Mouse (Mus musculus): Measurements from ENCODE around the gene Ankrd44.

Gene Ankrd44

DNA sequence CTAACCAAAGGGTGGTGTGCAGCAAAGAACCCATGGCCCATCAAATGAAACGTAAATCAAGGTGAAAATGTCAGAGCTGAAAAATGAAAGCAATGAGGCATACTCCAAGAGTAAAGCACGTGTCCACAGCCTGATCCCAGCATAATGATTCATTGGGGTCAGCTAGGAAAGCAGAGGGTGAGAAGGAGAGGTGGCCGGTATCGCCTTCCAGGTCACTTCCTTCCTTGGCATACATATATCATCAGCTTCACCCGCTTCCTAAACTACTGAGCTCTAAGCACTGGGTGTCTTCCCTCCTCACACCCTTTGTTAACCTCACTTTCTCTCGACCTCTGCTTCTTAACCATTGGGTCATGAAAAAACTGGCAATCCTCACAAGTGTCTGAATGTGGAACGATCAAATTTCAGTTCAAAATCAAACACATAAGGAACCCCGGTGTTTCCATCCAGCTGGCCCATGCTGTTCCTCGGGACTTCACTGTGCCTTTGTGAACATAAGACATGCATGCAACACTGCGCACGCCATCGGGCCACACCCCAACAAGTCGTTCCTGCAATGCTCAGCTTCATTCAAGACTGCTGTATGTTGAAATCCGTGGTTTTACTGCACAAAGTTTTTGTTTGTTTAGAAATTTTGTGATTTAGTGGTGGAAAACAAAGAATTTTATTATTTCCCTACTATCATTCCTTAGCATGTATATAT lies 101.9 kb downstream of the Ankrd44 start:
- in situ Hi-C loops (cut with MseI, MboI) = no loop called here

DNA sequence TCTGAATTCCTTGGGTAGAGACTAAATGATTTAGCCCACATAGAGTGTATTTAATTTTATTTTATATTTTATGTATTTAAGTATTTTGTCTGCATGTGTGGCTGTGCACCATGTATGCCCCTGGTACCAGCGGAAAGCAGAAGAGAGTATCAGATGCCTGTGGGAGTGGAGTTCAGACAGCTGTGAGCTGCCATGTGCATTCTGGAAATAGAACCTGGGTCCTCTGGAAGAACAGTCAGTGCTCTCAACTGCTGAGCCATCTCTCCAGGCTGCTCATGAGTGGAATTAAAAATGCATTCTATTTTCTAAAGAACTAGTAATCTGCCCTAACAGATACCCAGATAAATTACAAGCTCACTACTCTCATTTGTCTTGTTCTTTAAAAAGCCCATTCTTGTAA lies 104.4 kb downstream of the Ankrd44 start:
- in situ Hi-C loops (cut with MseI, MboI) = no loop called here

- in situ Hi-C loops (cut with MseI, MboI) = no loop called here
Observed at GRCm38 (mm10) chr1:54815206-54815855, 110.9 kb downstream of the Ankrd44 start.

DNA sequence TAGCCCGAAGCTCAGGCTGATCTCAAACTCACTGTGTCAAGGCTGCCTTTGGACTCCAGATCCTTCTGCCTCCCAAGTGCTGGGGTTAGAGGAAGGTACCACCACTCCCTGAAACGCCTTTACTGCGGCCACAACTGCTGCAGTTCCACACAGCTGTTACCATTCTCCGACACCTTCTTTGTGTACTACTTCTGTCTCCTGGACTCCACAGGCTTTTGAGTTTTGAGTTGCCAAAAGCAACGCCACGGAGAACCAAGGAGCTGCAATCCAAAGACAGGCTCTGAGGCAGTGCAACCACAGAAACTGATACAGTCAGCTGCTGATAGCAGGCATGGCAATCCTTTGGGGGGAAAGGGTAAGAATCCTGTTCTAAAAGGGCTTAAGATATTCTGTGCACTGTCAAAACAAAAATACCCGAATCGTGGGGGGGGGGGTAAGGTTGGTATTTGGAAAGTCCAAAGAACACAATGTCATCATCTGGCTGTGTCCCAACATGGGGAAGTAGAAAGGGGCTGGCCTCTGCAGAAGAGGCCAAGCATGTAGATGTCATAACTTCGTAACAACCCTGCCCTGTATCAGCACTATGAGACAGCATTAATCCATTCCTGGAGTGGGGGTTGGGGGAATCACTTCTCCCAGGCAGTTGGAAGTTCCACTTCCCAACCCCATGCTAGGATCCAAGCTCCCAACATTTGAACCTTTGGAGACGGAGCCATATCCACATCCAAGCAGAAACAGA lies 116.2 kb downstream of the Ankrd44 start:
- in situ Hi-C loops (cut with MseI, MboI) = no loop called here

DNA sequence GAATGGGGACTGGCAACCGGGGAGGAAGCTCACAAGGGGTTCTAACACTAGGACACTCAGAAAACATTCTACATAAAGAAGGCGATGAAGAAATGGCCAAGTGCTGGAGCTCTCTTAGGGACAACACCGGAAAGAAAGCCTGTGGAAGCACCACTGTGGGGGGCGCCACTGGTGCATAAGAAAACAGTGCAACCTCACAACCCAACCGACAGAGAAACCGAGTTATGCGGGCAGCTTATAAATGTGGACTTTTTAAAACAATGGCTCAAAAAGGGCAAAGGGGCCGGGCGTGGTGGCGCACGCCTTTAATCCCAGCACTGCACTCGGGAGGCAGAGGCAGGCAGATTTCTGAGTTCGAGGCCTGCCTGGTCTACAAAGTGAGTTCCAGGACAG lies 117.1 kb downstream of the Ankrd44 start:
- in situ Hi-C loops (cut with MseI, MboI) = no loop called here

DNA sequence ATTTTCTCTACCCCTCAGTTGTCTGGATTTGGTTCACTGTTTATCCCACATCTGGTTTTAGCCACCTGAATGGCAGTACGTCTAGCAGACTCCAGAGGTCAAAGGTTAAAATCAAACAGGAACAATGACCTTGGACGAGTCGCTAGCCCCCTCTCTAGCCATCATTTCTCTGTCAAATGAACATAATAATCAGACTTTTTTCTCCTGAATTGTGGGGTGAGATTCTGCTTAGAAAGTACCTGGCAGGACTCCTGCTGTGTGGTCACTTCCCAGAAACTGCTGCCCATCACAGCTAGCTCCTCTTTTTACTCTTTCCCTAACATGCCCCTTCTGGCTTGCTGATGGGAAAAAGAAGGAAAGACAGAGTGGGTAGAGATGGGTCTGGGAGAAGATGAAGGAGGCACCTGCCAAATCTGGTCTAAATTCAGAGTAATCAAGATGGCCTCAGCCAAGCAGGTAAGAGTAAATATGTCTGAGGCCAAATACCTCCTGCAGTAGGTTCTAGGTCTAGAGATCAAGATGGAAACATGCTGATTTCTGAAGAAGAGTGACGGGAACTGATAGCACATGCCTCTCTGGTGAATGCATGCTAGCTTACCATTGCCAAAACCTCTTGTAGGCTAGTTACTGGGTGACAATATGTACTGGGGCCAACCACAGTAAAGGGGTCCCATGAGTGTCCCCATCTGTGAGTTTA lies 117.6 kb downstream of the Ankrd44 start:
- in situ Hi-C loops (cut with MseI, MboI) = no loop called here

- in situ Hi-C loops (cut with MseI, MboI) = no loop called here
Observed at GRCm38 (mm10) chr1:54807832-54808231, 118.4 kb downstream of the Ankrd44 start.

DNA sequence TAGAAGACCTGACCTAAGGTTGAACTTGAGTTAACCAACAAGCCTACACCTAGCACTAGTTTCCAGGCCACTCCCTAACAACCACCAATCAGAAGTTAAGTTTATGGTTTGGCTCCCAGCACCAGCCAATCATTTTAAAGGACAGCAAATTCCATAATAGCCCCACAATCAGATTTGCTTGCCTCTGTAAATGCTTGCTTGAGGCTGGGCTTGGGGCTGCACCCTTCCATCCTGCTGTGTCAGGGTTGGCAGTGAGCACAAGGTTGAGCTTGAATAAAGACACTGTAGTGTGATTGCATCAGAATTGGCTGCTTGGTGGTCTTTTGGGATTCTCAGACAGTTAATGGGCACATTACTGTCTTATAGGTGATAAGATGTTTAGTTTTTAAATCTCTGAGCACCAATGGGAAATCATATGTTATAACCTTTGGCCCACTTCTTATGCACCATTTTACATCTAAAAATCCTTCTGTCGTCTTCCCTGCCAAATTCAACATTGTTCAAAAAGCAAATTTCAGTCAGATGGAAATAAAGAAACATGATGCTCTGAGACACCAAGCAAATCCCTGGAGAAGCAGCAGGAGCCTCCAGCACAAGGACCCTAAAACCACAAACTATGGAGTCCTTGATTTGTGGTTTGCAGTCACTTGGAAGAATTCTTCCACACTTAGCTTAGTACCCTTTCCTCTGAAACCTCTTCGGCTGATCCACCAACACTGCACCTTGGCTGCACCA lies 119.9 kb downstream of the Ankrd44 start:
- in situ Hi-C loops (cut with MseI, MboI) = no loop called here

DNA sequence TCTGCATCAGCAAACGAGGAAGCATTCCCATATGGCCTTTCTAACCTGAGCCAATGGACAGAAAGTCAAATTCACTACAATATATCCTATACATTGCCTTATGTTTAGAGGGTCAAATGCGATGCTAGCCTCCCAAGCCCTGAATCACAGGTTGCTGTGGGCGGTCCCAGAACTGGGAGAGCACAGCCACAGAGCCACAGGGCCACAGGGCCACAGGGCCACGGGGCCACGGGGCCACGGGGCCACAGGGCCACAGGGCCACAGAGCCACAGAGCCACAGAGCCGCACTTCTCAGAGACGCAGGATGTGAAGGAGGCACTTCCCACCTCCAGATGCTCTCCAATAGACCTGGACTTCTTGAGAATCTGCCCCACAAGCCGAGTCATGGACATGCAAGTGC lies 121.8 kb downstream of the Ankrd44 start:
- in situ Hi-C loops (cut with MseI, MboI) = no loop called here

- in situ Hi-C loops (cut with MseI, MboI) = no loop called here
Observed at GRCm38 (mm10) chr1:54802703-54803102, 123.5 kb downstream of the Ankrd44 start.

DNA sequence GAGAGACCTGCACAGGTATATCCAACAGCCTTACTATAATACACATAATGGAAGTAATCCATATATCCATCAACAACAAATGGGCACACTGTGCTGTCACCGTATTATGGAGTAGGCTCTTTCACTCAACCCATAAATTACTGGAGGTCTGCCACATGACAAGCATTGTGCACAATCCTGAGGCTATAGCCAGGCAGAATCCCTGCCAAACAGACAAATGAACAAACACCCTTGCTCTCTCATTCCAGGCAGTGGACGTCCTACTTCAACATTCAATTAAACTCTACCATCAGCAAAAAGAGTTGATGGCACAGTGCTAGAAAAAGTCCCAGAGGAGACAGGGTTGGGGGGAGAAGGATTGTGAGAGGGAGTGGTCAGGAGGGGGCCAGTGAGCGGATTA lies 124.9 kb downstream of the Ankrd44 start:
- in situ Hi-C loops (cut with MseI, MboI) = no loop called here

DNA sequence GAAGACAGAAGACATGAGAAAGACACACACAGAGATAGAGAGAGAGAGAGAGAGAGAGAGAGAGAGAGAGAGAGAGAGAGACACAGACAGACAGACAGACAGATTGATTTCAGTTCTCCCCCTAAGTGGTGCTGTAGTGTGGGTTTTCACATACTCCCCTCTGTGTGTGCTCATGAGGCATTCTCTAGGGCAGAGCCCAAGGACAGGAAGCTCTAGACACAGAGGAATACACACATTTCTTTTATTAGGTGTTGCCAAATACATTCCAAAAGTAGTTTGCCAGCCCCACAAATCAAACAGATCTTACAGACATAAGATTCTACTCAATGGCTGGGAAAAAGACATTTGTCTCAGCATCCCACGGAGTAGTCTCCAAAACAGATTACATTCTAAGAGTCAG lies 126.8 kb downstream of the Ankrd44 start:
- in situ Hi-C loops (cut with MseI, MboI) = no loop called here

DNA sequence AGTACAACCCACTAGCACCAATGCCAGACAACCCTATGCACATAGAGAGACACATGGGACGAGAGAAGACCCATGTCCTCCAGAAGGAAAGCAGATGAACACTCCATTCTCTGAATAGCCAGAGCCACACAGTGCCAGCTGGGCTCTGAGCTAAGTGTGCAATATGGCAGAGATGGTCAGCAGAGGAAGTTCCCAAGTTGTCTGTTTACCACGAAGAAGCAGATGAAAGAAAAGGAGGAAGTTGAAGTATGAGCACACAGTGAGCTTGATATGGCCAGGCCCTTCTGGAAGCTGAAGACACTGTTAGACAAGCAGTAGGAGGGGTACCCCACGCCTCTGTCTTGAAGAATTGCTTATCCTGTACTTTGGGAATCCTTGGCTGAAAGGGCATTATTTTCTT lies 127.8 kb downstream of the Ankrd44 start:
- in situ Hi-C loops (cut with MseI, MboI) = no loop called here

GRCm38 (mm10) chr1:54794709-54795108 lies 131.5 kb downstream of the Ankrd44 start:
- in situ Hi-C loops (cut with MseI, MboI) = no loop called here

DNA sequence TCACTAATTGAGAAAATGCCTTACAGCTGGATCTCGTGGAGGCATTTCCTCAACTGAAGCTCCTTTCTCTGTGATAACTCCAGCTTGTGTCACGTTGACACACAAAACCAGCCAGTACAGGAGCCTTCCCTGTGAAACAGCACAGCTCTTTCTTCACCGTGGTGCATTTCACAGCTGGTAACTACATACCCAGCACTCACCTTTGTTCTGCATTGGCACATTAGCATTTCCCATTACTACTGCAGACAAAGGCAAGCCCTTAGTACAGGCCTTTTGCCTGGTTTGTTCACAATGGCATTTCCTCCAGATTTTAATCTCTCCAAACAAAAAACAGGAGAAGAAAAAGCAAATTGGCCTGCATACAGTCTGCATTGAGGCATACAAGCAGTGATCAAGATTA lies 134.8 kb downstream of the Ankrd44 start:
- in situ Hi-C loops (cut with MseI, MboI) = no loop called here

GRCm38 (mm10) chr1:54789327-54789960 lies 136.7 kb downstream of the Ankrd44 start:
- in situ Hi-C loops (cut with MseI, MboI) = no loop called here

GRCm38 (mm10) chr1:54788337-54788736 lies 137.8 kb downstream of the Ankrd44 start:
- in situ Hi-C loops (cut with MseI, MboI) = no loop called here

GRCm38 (mm10) chr1:54778151-54778550 lies 148.0 kb downstream of the Ankrd44 start:
- in situ Hi-C loops (cut with MseI, MboI) = no loop called here

GRCm38 (mm10) chr1:54777104-54777503 lies 149.1 kb downstream of the Ankrd44 start:
- in situ Hi-C loops (cut with MseI, MboI) = no loop called here

DNA sequence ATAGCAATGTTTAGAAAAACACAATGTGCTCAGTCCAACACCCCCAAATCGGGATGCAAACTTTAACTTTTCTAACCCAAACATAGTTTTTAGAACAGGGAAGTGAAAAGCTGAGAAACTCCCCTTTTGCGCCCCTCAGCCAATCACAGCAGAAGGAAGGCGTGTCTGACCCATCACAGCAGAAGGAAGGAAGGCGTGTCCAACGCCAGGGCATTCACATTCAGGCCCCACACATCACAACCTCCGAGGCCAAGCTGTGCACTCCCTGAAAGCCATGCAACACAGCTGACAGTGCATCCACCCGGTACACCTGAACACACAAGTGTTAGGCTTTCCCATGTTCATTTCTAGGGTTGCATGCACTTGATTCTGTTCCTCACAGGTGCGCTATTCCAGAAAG lies 150.1 kb downstream of the Ankrd44 start:
- in situ Hi-C loops (cut with MseI, MboI) = no loop called here

DNA sequence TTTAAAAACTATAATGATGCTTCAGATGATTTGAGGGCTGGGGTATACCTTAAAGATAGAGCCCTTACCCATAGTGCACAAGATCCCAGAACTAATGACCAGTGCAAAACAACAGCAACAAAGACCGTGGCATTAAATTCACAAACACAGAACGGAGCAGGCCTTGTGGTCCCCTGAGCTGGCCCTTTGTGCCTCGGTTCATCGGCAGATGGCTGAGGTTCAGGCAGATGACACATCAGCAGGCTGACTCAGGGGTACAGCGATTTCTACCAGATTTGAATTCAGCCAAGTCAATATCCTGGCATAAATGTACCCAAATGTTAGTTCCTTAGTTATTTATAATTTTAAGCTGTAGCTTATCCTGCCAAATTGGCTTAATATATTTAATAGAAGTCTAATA lies 153.3 kb downstream of the Ankrd44 start:
- in situ Hi-C loops (cut with MseI, MboI) = no loop called here

All from mouse trophoblast stem cell (cell line).